Mouse (Mus musculus): ENCODE results near the gene Tpst1. TPM values are rescaled to one million over a fixed set of nuclear protein-coding genes. Genes with fewer than 3 reads are reported as not detected.

The Tpst1 gene
- polyA plus RNA-seq, 1 experiment from 2014 or later: 83.6 TPM

- Histone ChIP-seq H3K4me1 (no peaks in the 10 kb centered on the region), H3K4me3 (no peak overlapping the region), H3K9ac (no peak overlapping the region), H3K9me3 (no peaks in the 10 kb centered on the region), H3K36me3 (peaks cover 16% of the 10 kb centered on the region), H3K27ac (no peak overlapping the region), H3K4me2 (replicated peaks) (no peak overlapping the region), H3K27me3 (no peaks in the 10 kb centered on the region)
- WGBS: 96% methylated on average over 17 of the region's 17 CpGs
- ATAC-seq (ENCODE audit: insufficient number of reproducible peaks, insufficient read depth, low FRiP score, low TSS enrichment): no peak
Observed at GRCm38 (mm10) chr5:130101724-130102123, 28.6 kb downstream of the Tpst1 start.

- H3K27ac ChIP-seq: no peak overlapping the region
- H3K9me3 ChIP-seq: no peaks in the 10 kb centered on the region
- H3K36me3 ChIP-seq: peaks cover 10% of the 10 kb centered on the region
- H3K4me3 ChIP-seq: no peak overlapping the region
- no peak for ATAC-seq (ENCODE audit: insufficient number of reproducible peaks, insufficient read depth, low FRiP score, low TSS enrichment)
- H3K4me2 ChIP-seq (replicated peaks): no peak overlapping the region
- H3K4me1 ChIP-seq: 0 out of 2 replicates have a peak, but pooled peaks cover 6% of the 10 kb centered on the region
- H3K9ac ChIP-seq: no peak overlapping the region
- no peaks in the 10 kb centered on the region for H3K27me3 ChIP-seq
- WGBS: 84% methylated on average over 3 of the region's 3 CpGs
Observed at GRCm38 (mm10) chr5:130109348-130109747, 36.2 kb downstream of the Tpst1 start.

- peak overlapping the region; percentile 42; the same call in 1 of the 2 replicates for H3K27ac ChIP-seq
- H3K9ac ChIP-seq: no peak overlapping the region
- ATAC-seq (ENCODE audit: insufficient number of reproducible peaks, insufficient read depth, low FRiP score, low TSS enrichment): 0 out of 2 replicates have a peak, but pooled peaks have one; percentile 28
- H3K27me3 ChIP-seq: no peaks in the 10 kb centered on the region
- no peak overlapping the region for H3K4me3 ChIP-seq
- 0 out of 2 replicates have a peak, but pooled peaks cover 6% of the 10 kb centered on the region for H3K4me1 ChIP-seq
- H3K36me3 ChIP-seq: peaks cover 14% of the 10 kb centered on the region
- no peak overlapping the region for H3K4me2 ChIP-seq (replicated peaks)
- WGBS: 71% methylated on average over 12 of the region's 12 CpGs
- H3K9me3 ChIP-seq: no peaks in the 10 kb centered on the region
Observed at GRCm38 (mm10) chr5:130110632-130111464, 37.7 kb downstream of the Tpst1 start.

GRCm38 (mm10) chr5:130112653-130113052 is 39.5 kb downstream of the Tpst1 start:
- Histone ChIP-seq H3K27ac (no peak overlapping the region), H3K36me3 (peaks cover 14% of the 10 kb centered on the region)
- ATAC-seq (ENCODE audit: insufficient number of reproducible peaks, insufficient read depth, low FRiP score, low TSS enrichment): no peak

GRCm38 (mm10) chr5:130116116-130116515 is 43.0 kb downstream of the Tpst1 start:
- H3K9ac ChIP-seq: no peak overlapping the region
- H3K4me3 ChIP-seq: no peak overlapping the region
- H3K27ac ChIP-seq: peak overlapping the region; percentile 12; the same call in 1 of the 2 replicates
- ATAC-seq (ENCODE audit: insufficient number of reproducible peaks, insufficient read depth, low FRiP score, low TSS enrichment): no peak
- WGBS: 81% methylated on average over 12 of the region's 12 CpGs
- H3K36me3 ChIP-seq: peaks cover 7% of the 10 kb centered on the region
- H3K27me3 ChIP-seq: no peaks in the 10 kb centered on the region
- H3K4me1 ChIP-seq: peaks cover 28% of the 10 kb centered on the region; the same call in 1 of the 2 replicates
- H3K4me2 ChIP-seq (replicated peaks): no peak overlapping the region
- no peaks in the 10 kb centered on the region for H3K9me3 ChIP-seq

More at GRCm38 (mm10) chr5:130112653-130113052, 39.5 kb downstream of the Tpst1 start:
- Histone ChIP-seq H3K27me3 (no peaks in the 10 kb centered on the region), H3K4me3 (no peak overlapping the region), H3K9ac (no peak overlapping the region), H3K4me1 (peaks cover 19% of the 10 kb centered on the region; the same call in 1 of the 2 replicates), H3K4me2 (replicated peaks) (no peak overlapping the region), H3K9me3 (no peaks in the 10 kb centered on the region)

- Histone ChIP-seq H3K27me3 (no peaks in the 10 kb centered on the region), H3K27ac (peak overlapping the region; percentile 12; the same call in 1 of the 2 replicates), H3K4me1 (peaks cover 30% of the 10 kb centered on the region; the same call in 1 of the 2 replicates), H3K36me3 (peaks cover 7% of the 10 kb centered on the region), H3K4me3 (no peak overlapping the region), H3K9me3 (no peaks in the 10 kb centered on the region), H3K4me2 (replicated peaks) (no peak overlapping the region), H3K9ac (no peak overlapping the region)
- ATAC-seq (ENCODE audit: insufficient number of reproducible peaks, insufficient read depth, low FRiP score, low TSS enrichment): no peak
- WGBS: 51% methylated on average over 7 of the region's 7 CpGs
Observed at GRCm38 (mm10) chr5:130116857-130117256, 43.7 kb downstream of the Tpst1 start.

- H3K4me2 ChIP-seq (replicated peaks): no peak overlapping the region
- H3K4me3 ChIP-seq: no peak overlapping the region
- ATAC-seq (ENCODE audit: insufficient number of reproducible peaks, insufficient read depth, low FRiP score, low TSS enrichment): no peak
- no peaks in the 10 kb centered on the region for H3K27me3 ChIP-seq
- H3K9me3 ChIP-seq: no peaks in the 10 kb centered on the region
- peaks cover 7% of the 10 kb centered on the region for H3K36me3 ChIP-seq
- H3K27ac ChIP-seq: 0 out of 2 replicates have a peak overlapping the region, but pooled peaks have one; percentile 42
- no peak overlapping the region for H3K9ac ChIP-seq
- H3K4me1 ChIP-seq: peaks cover 30% of the 10 kb centered on the region; the same call in 1 of the 2 replicates
- 65% methylated on average over 6 of the region's 6 CpGs for WGBS
Observed at GRCm38 (mm10) chr5:130117932-130118331, 44.8 kb downstream of the Tpst1 start.

- Histone ChIP-seq H3K36me3 (peaks cover 7% of the 10 kb centered on the region), H3K9me3 (no peaks in the 10 kb centered on the region), H3K4me1 (peaks cover 30% of the 10 kb centered on the region; the same call in 1 of the 2 replicates), H3K9ac (no peak overlapping the region), H3K27me3 (no peaks in the 10 kb centered on the region), H3K27ac (no peak overlapping the region), H3K4me3 (no peak overlapping the region), H3K4me2 (replicated peaks) (no peak overlapping the region)
- no peak for ATAC-seq (ENCODE audit: insufficient number of reproducible peaks, insufficient read depth, low FRiP score, low TSS enrichment)
- WGBS: 78% methylated on average over 3 of the region's 3 CpGs
Observed at GRCm38 (mm10) chr5:130119236-130119635, 46.1 kb downstream of the Tpst1 start.

- peaks cover under 1% of the 10 kb centered on the region; the same call in 1 of the 2 replicates for H3K36me3 ChIP-seq
- H3K9ac ChIP-seq: no peak overlapping the region
- H3K27me3 ChIP-seq: no peaks in the 10 kb centered on the region
- no peak for ATAC-seq (ENCODE audit: insufficient number of reproducible peaks, insufficient read depth, low FRiP score, low TSS enrichment)
- no peak overlapping the region for H3K4me2 ChIP-seq (replicated peaks)
- H3K27ac ChIP-seq: no peak overlapping the region
- WGBS: 79% methylated on average over 12 of the region's 12 CpGs
- H3K9me3 ChIP-seq: no peaks in the 10 kb centered on the region
- peaks cover 30% of the 10 kb centered on the region; the same call in 1 of the 2 replicates for H3K4me1 ChIP-seq
- H3K4me3 ChIP-seq: no peak overlapping the region
Observed at GRCm38 (mm10) chr5:130120070-130120736, 47.1 kb downstream of the Tpst1 start.

GRCm38 (mm10) chr5:130120904-130121303 is 47.8 kb downstream of the Tpst1 start:
- 51% methylated on average over 6 of the region's 6 CpGs for WGBS
- H3K9ac ChIP-seq: no peak overlapping the region
- H3K4me2 ChIP-seq (replicated peaks): no peak overlapping the region
- H3K4me3 ChIP-seq: no peak overlapping the region
- H3K4me1 ChIP-seq: peaks cover 30% of the 10 kb centered on the region; the same call in 1 of the 2 replicates
- H3K27ac ChIP-seq: no peak overlapping the region
- no peaks in the 10 kb centered on the region for H3K9me3 ChIP-seq
- no peaks in the 10 kb centered on the region for H3K27me3 ChIP-seq
- ATAC-seq (ENCODE audit: insufficient number of reproducible peaks, insufficient read depth, low FRiP score, low TSS enrichment): 0 out of 2 replicates have a peak, but pooled peaks have one; percentile 10
- H3K36me3 ChIP-seq: no peaks in the 10 kb centered on the region

GRCm38 (mm10) chr5:130122355-130122754 is 49.2 kb downstream of the Tpst1 start:
- WGBS: 94% methylated on average over 2 of the region's 2 CpGs
- no peak for ATAC-seq (ENCODE audit: insufficient number of reproducible peaks, insufficient read depth, low FRiP score, low TSS enrichment)

More at GRCm38 (mm10) chr5:130122355-130122754, 49.2 kb downstream of the Tpst1 start:
- no peak overlapping the region for H3K4me2 ChIP-seq (replicated peaks)
- H3K36me3 ChIP-seq: no peaks in the 10 kb centered on the region
- H3K4me1 ChIP-seq: peaks cover 18% of the 10 kb centered on the region; the same call in 1 of the 2 replicates
- H3K9me3 ChIP-seq: no peaks in the 10 kb centered on the region
- no peak overlapping the region for H3K9ac ChIP-seq
- no peaks in the 10 kb centered on the region for H3K27me3 ChIP-seq
- no peak overlapping the region for H3K27ac ChIP-seq
- no peak overlapping the region for H3K4me3 ChIP-seq
